Mouse (Mus musculus) cerebellum, adult 2 months (tissue): ENCODE results near the gene Gm44805.

Source experiments
- CTCF ChIP-seq: fragments of 200-500 bp; IDR thresholded peaks from 2 replicates; pipeline ENCODE4 v1.5.1; 2011; ENCODE audit warnings: low read depth, mild to moderate bottlenecking, control low read depth, low read length, moderate library complexity, borderline replicate concordance; ENCODE audit not compliant: insufficient read depth
- POLR2A ChIP-seq: fragments of 200-500 bp; IDR thresholded peaks from 2 replicates; pipeline ENCODE4 v1.6.1; 2011; ENCODE audit warnings: low read length, control low read depth, borderline replicate concordance; ENCODE audit not compliant: insufficient read depth

- no peak for TF ChIP-seq POLR2A
- no peak for TF ChIP-seq CTCF
Observed at GRCm38 (mm10) chr7:19686521-19686920, 5.3 kb upstream of the Gm44805 start.
